Mouse (Mus musculus) heart, adult 11 months (tissue): ENCODE measurements around the gene Pdss1.

Experiments used
- DNase-seq: peaks from one replicate; pipeline ENCODE4 v3.0.0; 2022

The Pdss1 gene

DNA sequence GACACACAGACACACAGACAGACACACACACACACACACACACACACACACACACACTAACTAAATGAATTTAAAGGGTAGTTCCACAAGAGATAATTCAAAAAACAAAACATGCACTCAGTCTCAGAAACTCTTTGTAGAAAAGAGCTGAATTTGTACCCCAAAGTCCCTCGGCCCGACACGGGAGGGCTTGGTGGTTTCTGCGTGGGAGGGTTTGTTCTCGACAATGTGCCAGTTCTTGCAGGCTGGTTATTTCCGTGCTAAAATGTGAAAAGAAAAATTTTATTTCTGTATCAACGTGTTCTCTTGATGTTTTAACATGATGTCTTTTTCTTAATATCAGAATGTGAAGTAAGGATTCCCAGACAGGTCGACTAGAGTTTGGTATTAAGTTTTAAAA lies 66.9 kb downstream of the Pdss1 start:
- no peak for DNase-seq

GRCm38 (mm10) chr2:22962970-22963369 lies 67.6 kb downstream of the Pdss1 start:
- no peak for DNase-seq

- no peak for DNase-seq
These were observed 82.2 kb downstream of the Pdss1 start for GRCm38 (mm10) chr2:22977387-22977973.

DNA sequence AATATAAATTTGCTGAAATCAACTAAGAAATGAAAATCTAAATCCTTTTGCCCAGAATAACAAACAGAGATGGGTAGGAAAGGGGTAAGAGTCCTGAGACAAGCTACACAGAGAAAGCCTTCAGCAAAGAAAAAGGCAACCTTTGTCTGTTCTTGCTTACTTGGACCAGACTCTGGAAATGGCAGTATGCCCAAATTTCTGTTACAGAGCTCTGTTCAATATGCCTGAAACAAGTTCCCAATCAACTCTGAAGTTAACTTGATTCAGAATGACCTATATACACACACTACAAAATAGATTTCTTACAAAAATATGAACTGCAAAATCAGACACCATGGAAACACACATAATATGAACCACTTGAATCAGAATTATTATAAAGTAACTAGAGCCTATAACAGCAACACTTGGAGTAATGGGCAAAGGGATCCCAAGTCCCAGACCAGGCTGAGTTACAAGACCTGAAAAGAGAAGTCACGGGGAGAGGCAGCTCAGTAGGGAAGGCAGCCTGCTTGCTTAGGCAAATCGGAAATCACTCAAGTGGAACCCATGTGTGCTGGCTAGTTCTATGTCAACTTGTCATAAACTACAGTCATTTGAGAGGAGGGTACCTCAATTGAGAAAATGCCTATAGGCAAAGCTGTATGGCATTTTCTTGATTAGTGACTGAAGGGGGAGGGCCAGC lies 90.8 kb downstream of the Pdss1 start:
- DNase-seq = no peak
